Comparison of ENCODE assay signal across 7 mouse cellular contexts in genomic region chr14:75721977-75722563, GRCm38 (mm10). TPM values are rescaled to one million over a fixed set of nuclear protein-coding genes. Genes with fewer than 3 reads are reported as not detected.
DNase-seq lines count a peak whose midpoint lies in the region; ATAC-seq and TF ChIP-seq lines count a peak whose summit lies in the region.

No protein-coding gene starts in this region.

- no peak overlapping the region for H3K27ac ChIP-seq in lung, postnatal 0 days (ENCODE audit: low read length)

- DNase-seq in CD8-positive naive resting alpha-beta T cell, adult 2 months (ENCODE audit: low read depth in 2 of 2, low spot score in 2 of 2): peak; percentile 44 to 60
- peak; percentile 81 for DNase-seq in NIH3T3 (ENCODE audit: low read depth)
- DNase-seq in cerebellum, postnatal 10 days: peak; percentile 77 to 84
- peak; percentile 62 for DNase-seq in large intestine, adult 2 months (ENCODE audit: low read depth, low spot score)
- DNase-seq in lung, postnatal 0 days (ENCODE audit: low spot score): peak; percentile 69
- DNase-seq in retina, postnatal 1 day: peak; percentile 82

- H3K4me2 ChIP-seq in lung, postnatal 0 days (replicated peaks; ENCODE audit: low read depth, low read length): no peak overlapping the region

- no peak for TF ChIP-seq EP300 in lung, postnatal 0 days (IDR thresholded peaks at IDR 0.05)

- no peaks in the 10 kb centered on the region for H3K27me3 ChIP-seq in lung, postnatal 0 days (replicated peaks; ENCODE audit: insufficient read depth, low read length)

- H3K9me3 ChIP-seq in lung, postnatal 0 days (ENCODE audit: low read length): no peaks in the 10 kb centered on the region

- peak; percentile 88 for TF ChIP-seq CTCF in lung, postnatal 0 days (IDR thresholded peaks at IDR 0.05)

- WGBS in large intestine, adult 2 months: 56% methylated on average over 12 of the region's 12 CpGs
- 54% methylated on average over 12 of the region's 12 CpGs for WGBS in lung, postnatal 0 days

- no peak overlapping the region for H3K9ac ChIP-seq in lung, postnatal 0 days (replicated peaks; ENCODE audit: low read depth)

- no peaks in the 10 kb centered on the region for H3K4me1 ChIP-seq in lung, postnatal 0 days (ENCODE audit: insufficient read depth, low read depth, low read length)

- H3K36me3 ChIP-seq in lung, postnatal 0 days (ENCODE audit: insufficient read depth, low read length): peaks cover 25% of the 10 kb centered on the region

- H3K4me3 ChIP-seq in lung, postnatal 0 days (ENCODE audit: low read depth, low read length): no peak overlapping the region

- peak; percentile 89 for ATAC-seq in granulocyte monocyte progenitor cell, adult 5-6 weeks (replicated peaks; ENCODE audit: poor library complexity, severe bottlenecking)
- ATAC-seq in lung, postnatal 0 days: no peak

RNA-seq across cellular contexts. Expression of gene Cog3, which starts 32.2 kb away (rescaled TPM):
- 17.4 and 21.1 TPM in 2 replicates for total RNA-seq in granulocyte monocyte progenitor cell, adult 5-6 weeks (2014; fragmentation: Nextera tagmentation)
- total RNA-seq in granulocyte monocyte progenitor cell, adult 5-6 weeks (2017): 26.1 and 30.3 TPM in 2 replicates
- 9.8 and 12.9 TPM in 2 replicates for polyA plus RNA-seq in large intestine, adult 2 months (2012; rRNA removed)
- polyA plus RNA-seq in lung, postnatal 0 days (2015; fragmentation: Nextera tagmentation; extraction: Ambion mirVana): 12.8 and 13.4 TPM in 2 replicates
